Mouse (Mus musculus) granulocyte monocyte progenitor cell, adult 5-6 weeks (primary cell): ENCODE measurements around the gene 1700024P04Rik. TPM values are rescaled to one million over a fixed set of nuclear protein-coding genes. Genes with fewer than 3 reads are reported as not detected.

Source experiments
- ATAC-seq: replicated peaks from 2 replicates; pipeline ENCODE4 v1.8.0; 2016; ENCODE audit warnings: mild to moderate bottlenecking, moderate TSS enrichment, inconsistent platforms; ENCODE audit not compliant: poor library complexity, severe bottlenecking
- total RNA-seq, 2 experiments: library from RNA; stranded (forward) in 1 of 2; stranded (reverse) in 1 of 2; fragments of 200-712, 200-1000 nt in 1 of 2; fragments of >200 nt in 1 of 2; fragmentation: Nextera tagmentation in 1 of 2; gene quantifications; 2 replicates each; pipeline ENCODE4 v1.2.3; 2014 to 2017

1700024P04Rik gene
- total RNA-seq, 2 experiments from 2014 or later, result not detected

DNA sequence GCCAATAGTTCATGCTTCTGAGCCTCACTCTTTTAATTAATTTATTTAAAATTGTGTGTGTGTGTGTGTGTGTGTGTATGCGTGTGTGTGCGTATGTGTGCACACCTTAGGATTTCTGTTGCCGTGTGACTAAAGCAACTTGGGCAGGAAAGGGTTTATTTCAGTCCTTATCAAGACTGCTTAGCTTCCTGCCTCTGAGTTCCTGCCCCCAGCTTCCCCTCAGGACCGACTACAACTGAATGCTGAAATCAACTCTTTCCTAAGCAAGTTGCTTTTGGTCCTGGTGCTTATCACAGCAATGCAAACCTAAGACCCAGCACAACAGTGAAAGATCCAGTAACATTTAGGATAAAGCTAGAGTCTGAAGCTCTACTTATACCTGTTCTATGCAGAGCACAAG lies 15.8 kb downstream of the 1700024P04Rik start:
- ATAC-seq, result peak; percentile 51

- ATAC-seq, result peak; percentile 66
These were observed 16.4 kb downstream of the 1700024P04Rik start for GRCm38 (mm10) chr13:98967942-98968341.

DNA sequence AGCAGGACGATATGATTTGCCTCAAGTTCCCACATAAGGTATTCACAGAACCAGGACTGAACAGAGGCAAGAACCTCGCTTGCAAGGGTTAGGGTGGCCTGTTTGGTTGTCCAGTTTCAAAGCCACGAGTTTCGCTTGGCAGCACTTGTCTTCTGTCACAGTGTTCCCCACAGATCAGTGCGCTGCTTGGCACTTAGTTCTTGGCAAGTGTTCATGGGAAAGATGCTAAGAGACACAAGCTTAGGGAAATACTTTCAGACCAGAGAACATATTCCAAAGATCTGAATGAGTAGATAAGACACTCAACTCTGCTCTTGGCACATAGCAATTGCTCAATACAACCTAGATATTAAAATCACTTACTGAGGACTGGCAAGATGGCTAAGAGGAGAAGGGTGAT lies 17.8 kb downstream of the 1700024P04Rik start:
- no peak for ATAC-seq

GRCm38 (mm10) chr13:98963612-98964011 lies 20.8 kb downstream of the 1700024P04Rik start:
- ATAC-seq, result no peak

- ATAC-seq, result no peak
These were observed 26.2 kb downstream of the 1700024P04Rik start for GRCm38 (mm10) chr13:98958177-98958576.

DNA sequence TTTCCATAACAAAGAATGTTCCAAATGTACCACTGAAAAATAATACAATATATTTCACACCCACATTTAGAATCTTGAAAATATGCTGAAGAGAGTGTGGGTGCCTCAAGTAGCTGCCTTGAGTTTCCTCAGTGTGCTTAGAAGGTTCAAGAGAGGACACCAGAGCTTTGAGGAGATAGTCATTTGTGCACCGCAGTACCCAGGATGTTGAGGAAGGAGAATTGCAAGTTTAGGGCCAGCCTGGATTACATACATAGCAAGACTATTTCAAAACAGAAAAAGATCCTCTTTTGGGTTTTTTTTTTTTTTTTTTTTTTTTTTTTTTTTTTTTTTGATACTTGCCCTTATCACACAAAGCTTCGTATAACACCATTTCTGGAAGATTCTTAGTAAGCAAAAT lies 28.2 kb downstream of the 1700024P04Rik start:
- ATAC-seq, result peak; percentile 89

- peak; percentile 15; the same call in 1 of the 2 replicates for ATAC-seq
These were observed 28.7 kb downstream of the 1700024P04Rik start for GRCm38 (mm10) chr13:98955676-98956075.

GRCm38 (mm10) chr13:98955226-98955625 lies 29.1 kb downstream of the 1700024P04Rik start:
- peak; percentile 44 for ATAC-seq

GRCm38 (mm10) chr13:98953830-98954229 lies 30.5 kb downstream of the 1700024P04Rik start:
- ATAC-seq, result no peak

DNA sequence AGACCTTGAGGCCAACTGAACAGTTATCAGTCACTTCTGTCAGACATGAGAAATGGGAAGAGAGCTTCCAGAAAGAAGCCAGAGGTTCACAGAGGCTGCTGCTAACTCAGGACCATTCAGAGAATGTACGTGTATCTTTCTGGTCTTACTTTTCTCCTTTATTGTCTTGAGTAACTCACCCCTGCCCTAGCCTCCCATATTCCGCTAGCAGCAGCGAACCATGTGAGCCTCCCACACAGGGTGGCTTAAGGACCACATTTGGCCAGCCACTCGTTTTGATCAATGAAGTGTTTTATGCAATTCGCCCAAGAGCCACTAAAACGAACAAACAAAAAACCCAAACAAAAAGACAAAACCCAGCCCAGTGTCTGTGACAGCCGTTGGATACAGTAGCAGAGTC lies 32.4 kb downstream of the 1700024P04Rik start:
- no peak for ATAC-seq

- ATAC-seq, result no peak
These were observed 36.2 kb downstream of the 1700024P04Rik start for GRCm38 (mm10) chr13:98948146-98948545.

GRCm38 (mm10) chr13:98946434-98946833 lies 37.9 kb downstream of the 1700024P04Rik start:
- peak; percentile 80 for ATAC-seq

GRCm38 (mm10) chr13:98945908-98946307 lies 38.5 kb downstream of the 1700024P04Rik start:
- no peak for ATAC-seq

DNA sequence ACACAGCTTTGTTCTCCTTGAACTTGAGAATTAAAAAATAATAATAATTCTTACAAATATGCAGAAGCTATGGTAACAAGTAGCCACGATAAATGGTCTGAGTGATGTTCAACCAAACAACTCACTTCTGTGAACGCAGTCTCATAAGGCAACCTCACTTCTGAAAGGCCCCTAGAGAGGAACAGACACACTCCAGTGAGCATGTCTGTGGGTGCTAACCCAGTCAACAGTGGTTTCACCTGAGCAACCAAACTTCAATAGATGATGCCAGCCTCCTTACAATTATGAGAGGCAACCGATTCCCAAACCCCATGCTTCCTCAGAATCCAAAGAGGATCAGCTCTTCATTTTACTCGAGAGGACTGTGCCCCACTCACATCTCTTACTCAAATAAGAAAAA lies 39.0 kb downstream of the 1700024P04Rik start:
- ATAC-seq, result no peak

GRCm38 (mm10) chr13:98944620-98945081 lies 39.7 kb downstream of the 1700024P04Rik start:
- peak; percentile 69 for ATAC-seq

- ATAC-seq, result no peak
These were observed 42.0 kb downstream of the 1700024P04Rik start for GRCm38 (mm10) chr13:98942360-98942759.

DNA sequence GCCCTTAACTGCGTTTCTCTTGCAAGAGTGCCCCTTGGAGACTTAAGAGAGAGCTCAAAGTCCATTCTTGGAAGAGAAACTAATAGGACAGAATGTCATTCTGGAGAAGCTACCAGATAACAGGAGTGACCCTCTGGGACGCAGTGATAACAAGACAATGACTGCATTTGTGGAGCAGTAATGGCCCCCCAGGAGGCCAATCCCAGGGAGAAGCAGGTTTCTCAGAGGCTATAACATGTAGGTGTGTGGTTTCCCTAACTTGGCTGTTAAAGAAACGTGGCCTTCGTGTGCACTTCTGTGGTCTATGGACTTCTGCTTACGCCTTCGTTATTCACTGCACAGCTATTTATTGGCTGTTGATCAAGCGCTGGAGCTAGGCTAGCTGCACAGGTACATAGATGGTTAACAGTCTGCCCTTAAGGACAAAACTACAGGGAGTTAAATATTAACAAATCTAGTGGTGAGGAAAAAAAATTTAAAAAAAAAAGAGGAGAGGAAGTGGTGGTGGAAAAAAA lies 42.5 kb downstream of the 1700024P04Rik start:
- no peak for ATAC-seq

DNA sequence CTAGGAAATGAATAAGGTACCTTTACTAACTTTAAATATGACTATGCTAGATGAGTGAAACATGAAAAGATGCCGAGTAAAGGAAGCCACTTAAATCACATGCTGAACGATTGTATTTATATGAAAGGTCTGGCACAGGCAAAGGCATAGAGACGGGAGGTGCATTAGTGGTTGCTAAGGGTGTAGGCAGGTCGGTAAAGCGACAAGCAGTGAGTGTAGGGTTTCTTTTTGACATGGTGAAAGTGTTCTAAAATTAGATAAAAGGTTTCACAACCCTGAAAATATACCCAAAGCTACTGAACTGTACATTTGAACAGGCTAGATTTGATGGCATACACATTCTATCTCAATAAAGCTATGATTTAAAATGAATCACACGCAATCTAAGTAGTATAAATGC lies 47.3 kb downstream of the 1700024P04Rik start:
- ATAC-seq, result peak; percentile 33

Other genes starting within 250 kb of the 1700024P04Rik start
- 47.5 and 48.2 TPM in 2 replicates for gene Fcho2, start 169.1 kb downstream of the 1700024P04Rik start, total RNA-seq (2014; fragmentation: Nextera tagmentation)
- 14.7 TPM in 2 replicates for gene Fcho2, start 169.1 kb downstream of the 1700024P04Rik start, total RNA-seq (2017)
- 123 and 142 TPM in 2 replicates for gene Tnpo1, start 58.2 kb downstream of the 1700024P04Rik start, total RNA-seq (2014; fragmentation: Nextera tagmentation)
- 119 and 134 TPM in 2 replicates for gene Tnpo1, start 58.2 kb downstream of the 1700024P04Rik start, total RNA-seq (2017)
- not detected in 2 replicates for gene Zfp366, start 200.3 kb upstream of the 1700024P04Rik start, total RNA-seq (2014; fragmentation: Nextera tagmentation)
- under 0.01 TPM in 1 of 2 replicates, not detected in the other for gene Zfp366, start 200.3 kb upstream of the 1700024P04Rik start, total RNA-seq (2017)